Mouse (Mus musculus): ENCODE measurements around the gene AB124611. TPM values are rescaled to one million over a fixed set of nuclear protein-coding genes. Genes with fewer than 3 reads are reported as not detected.
A peak's percentile ranks its signal among the peaks of the same experiment; 100 is the strongest.

Gene AB124611
- polyA plus RNA-seq, 1 experiment from 2014 or later = 3.8 TPM

DNA sequence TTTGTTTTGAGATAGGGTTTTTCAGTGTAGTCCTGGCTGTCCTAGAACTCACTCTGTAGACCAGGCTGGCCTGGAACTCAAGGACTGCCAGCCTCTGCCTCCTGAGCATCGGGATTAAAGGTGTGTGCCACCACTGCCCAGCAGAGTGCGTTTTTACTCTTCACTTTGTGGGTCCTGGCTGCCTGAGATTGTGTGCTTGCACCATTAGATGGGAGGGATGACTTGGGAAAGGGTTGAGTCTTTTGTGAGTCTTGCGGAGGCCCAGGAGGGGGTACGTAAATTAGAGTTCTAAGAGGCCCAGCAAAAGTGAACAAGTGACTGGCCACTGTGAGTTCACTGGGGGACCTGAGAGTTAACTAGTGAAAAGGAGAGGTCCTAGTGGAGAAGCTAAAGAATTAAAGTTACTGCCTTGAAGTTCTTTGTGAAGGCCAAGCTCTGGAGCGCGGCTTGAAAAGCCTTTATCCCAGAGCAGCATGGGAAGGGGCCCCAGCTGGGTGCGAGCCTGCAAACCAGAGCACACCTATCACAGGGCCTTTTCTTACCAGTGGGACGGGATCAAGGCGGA lies 19.5 kb downstream of the AB124611 start:
- Histone ChIP-seq H3K9me3 (ENCODE audit: low read depth, low read length) (no peaks in the 10 kb centered on the region), H3K27ac (ENCODE audit: low read depth) (peak overlapping the region; percentile 92), H3K4me3 (ENCODE audit: low read depth, low read length) (peak overlapping the region; percentile 77), H3K27me3 (ENCODE audit: insufficient read depth, low read length) (no peaks in the 10 kb centered on the region), H3K36me3 (ENCODE audit: insufficient read depth) (peaks cover 9% of the 10 kb centered on the region), H3K9ac (peak overlapping the region; percentile 54), H3K4me1 (ENCODE audit: insufficient read depth) (0 out of 2 replicates have a peak, but pooled peaks cover 4% of the 10 kb centered on the region), H3K4me2 (peak overlapping the region; percentile 76)
- DNase-seq (no peak), ATAC-seq (ENCODE audit: insufficient read depth) (peak; percentile 68)
- 7% methylated on average over 9 of the region's 9 CpGs for WGBS
- peak; percentile 17; the same call in 1 of the 2 replicates for TF ChIP-seq CTCF (IDR thresholded peaks at IDR 0.05; ENCODE audit: low read depth)

- peak; percentile 94 for ATAC-seq (ENCODE audit: insufficient read depth)
- Histone ChIP-seq H3K9me3 (ENCODE audit: low read depth, low read length) (no peaks in the 10 kb centered on the region), H3K36me3 (ENCODE audit: insufficient read depth) (peaks cover 12% of the 10 kb centered on the region), H3K9ac (peak overlapping the region; percentile 54), H3K4me1 (ENCODE audit: insufficient read depth) (0 out of 2 replicates have a peak, but pooled peaks cover 4% of the 10 kb centered on the region), H3K27ac (ENCODE audit: low read depth) (peak overlapping the region; percentile 99), H3K4me3 (ENCODE audit: low read depth, low read length) (peak overlapping the region; percentile 77), H3K4me2 (peak overlapping the region; percentile 76), H3K27me3 (ENCODE audit: insufficient read depth, low read length) (no peaks in the 10 kb centered on the region)
- WGBS = under 1% methylated on average over 67 of the region's 67 CpGs
- peak; percentile 31 for TF ChIP-seq CTCF (IDR thresholded peaks at IDR 0.05; ENCODE audit: low read depth)
- peak; percentile 100 for DNase-seq
These were observed 20.2 kb downstream of the AB124611 start for GRCm38 (mm10) chr9:21545916-21546788.

DNA sequence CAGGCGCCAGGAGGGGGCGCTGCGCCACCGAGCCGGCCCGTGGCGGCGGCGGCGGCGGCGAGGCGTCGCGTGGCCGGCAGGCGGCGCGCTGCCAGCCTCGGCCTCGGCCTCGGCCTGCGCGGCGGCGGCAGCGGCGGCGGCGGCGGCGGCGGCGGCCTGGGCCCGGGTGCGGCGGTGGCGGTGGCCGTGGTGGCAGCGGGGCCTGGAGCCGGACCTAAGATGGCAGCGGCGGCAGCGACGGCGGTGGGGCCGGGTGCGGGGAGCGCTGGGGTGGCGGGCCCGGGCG lies 20.8 kb downstream of the AB124611 start, which contains the start of gene Carm1:
Gene Carm1, plus strand, starts transcription at position 106 of the 286 bp plus-strand sequence.
- H3K36me3 ChIP-seq (ENCODE audit: insufficient read depth) = peaks cover 17% of the 10 kb centered on the region
- no peaks in the 10 kb centered on the region for H3K27me3 ChIP-seq (ENCODE audit: insufficient read depth, low read length)
- peak within 1 kb of the TSS; percentile 99 for H3K27ac ChIP-seq (ENCODE audit: low read depth)
- H3K9me3 ChIP-seq (ENCODE audit: low read depth, low read length) = no peaks in the 10 kb centered on the region
- ATAC-seq (ENCODE audit: insufficient read depth) (no peak), DNase-seq (no peak)
- WGBS = under 1% methylated on average over 36 of the region's 52 CpGs
- H3K4me1 ChIP-seq (ENCODE audit: insufficient read depth) = 0 out of 2 replicates have a peak, but pooled peaks cover 4% of the 10 kb centered on the region
- peak within 1 kb of the TSS; percentile 76 for H3K4me2 ChIP-seq
- H3K9ac ChIP-seq = peak within 1 kb of the TSS; percentile 96
- H3K4me3 ChIP-seq (ENCODE audit: low read depth, low read length) = peak within 1 kb of the TSS; percentile 77
- no peak for TF ChIP-seq CTCF (IDR thresholded peaks at IDR 0.05; ENCODE audit: low read depth)

DNA sequence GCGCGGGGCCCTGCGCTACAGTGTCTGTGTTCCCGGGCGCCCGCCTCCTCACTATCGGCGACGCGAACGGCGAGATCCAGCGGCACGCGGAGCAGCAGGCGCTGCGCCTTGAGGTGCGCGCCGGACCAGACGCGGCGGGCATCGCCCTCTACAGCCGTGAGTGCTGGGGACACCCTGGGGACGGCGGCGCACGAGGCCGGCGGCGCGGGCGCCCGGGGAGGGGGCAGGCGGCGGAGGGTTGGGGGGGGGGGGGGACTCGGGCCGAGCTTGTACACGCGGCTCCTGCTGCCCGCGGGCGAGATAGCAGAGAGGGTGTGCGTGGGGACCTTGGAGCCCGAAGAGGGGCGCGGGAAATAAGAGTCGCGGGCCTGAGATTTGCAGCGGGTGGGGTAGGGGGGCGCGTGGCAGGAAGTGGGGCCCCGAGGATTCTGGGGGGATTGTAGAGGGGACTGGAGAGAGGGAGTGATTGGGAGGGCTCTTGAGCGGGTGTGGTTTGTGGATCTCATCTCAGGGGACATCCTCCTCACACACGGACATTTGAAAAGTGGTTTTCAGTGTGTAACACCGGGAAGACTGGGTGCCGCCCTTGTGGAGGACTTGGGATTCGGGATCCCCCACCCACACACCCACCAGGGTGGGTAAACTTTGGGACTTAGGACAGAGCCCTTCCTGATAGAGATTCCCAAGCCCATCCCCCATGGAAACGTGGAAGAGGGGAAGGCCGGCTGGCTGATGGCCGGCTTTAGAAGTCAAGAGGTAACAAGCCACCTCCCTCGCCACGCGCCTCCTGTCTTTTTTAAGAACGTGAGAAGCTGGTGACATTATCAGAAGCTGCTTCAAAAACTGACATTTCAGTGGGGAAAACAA lies 21.3 kb downstream of the AB124611 start:
- under 1% methylated on average over 58 of the region's 66 CpGs for WGBS
- H3K27ac ChIP-seq (ENCODE audit: low read depth) = peak overlapping the region; percentile 99
- H3K27me3 ChIP-seq (ENCODE audit: insufficient read depth, low read length) = no peaks in the 10 kb centered on the region
- H3K9me3 ChIP-seq (ENCODE audit: low read depth, low read length) = no peaks in the 10 kb centered on the region
- H3K9ac ChIP-seq = peak overlapping the region; percentile 96
- ATAC-seq (ENCODE audit: insufficient read depth) = peak; percentile 22
- no peak for TF ChIP-seq CTCF (IDR thresholded peaks at IDR 0.05; ENCODE audit: low read depth)
- H3K36me3 ChIP-seq (ENCODE audit: insufficient read depth) = peaks cover 17% of the 10 kb centered on the region
- peak overlapping the region; percentile 77 for H3K4me3 ChIP-seq (ENCODE audit: low read depth, low read length)
- DNase-seq = peak; percentile 71
- peak overlapping the region; percentile 76 for H3K4me2 ChIP-seq
- H3K4me1 ChIP-seq (ENCODE audit: insufficient read depth) = 0 out of 2 replicates have a peak, but pooled peaks cover 4% of the 10 kb centered on the region

DNA sequence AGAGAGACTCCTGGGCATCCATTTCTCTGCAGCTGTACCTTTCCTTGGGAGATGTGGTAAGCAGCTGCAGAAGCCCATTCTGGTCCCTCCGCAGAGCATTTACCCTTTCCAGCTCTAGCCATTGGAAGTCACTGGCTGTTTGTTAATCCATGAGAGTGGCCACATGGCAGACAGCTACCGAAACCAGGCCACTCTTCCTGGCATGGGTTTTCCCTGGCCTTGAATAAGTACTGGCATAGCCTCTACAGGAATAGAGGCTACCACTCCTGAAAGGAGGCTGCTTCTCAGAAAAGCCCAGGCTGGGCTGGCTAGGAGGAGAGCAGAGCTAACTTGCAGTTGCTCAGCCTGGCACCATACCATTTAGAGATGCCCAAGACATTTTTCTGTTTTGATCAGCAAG lies 25.1 kb downstream of the AB124611 start:
- Histone ChIP-seq H3K4me1 (ENCODE audit: insufficient read depth) (0 out of 2 replicates have a peak, but pooled peaks cover 4% of the 10 kb centered on the region), H3K36me3 (ENCODE audit: insufficient read depth) (peaks cover 32% of the 10 kb centered on the region), H3K27me3 (ENCODE audit: insufficient read depth, low read length) (no peaks in the 10 kb centered on the region), H3K27ac (ENCODE audit: low read depth) (no peak overlapping the region), H3K9me3 (ENCODE audit: low read depth, low read length) (no peaks in the 10 kb centered on the region), H3K4me3 (ENCODE audit: low read depth, low read length) (no peak overlapping the region), H3K9ac (no peak overlapping the region), H3K4me2 (no peak overlapping the region)
- ATAC-seq (ENCODE audit: insufficient read depth) = no peak
- WGBS = 87% methylated on average over 2 of the region's 2 CpGs
- no peak for TF ChIP-seq CTCF (IDR thresholded peaks at IDR 0.05; ENCODE audit: low read depth)
- DNase-seq = no peak

DNA sequence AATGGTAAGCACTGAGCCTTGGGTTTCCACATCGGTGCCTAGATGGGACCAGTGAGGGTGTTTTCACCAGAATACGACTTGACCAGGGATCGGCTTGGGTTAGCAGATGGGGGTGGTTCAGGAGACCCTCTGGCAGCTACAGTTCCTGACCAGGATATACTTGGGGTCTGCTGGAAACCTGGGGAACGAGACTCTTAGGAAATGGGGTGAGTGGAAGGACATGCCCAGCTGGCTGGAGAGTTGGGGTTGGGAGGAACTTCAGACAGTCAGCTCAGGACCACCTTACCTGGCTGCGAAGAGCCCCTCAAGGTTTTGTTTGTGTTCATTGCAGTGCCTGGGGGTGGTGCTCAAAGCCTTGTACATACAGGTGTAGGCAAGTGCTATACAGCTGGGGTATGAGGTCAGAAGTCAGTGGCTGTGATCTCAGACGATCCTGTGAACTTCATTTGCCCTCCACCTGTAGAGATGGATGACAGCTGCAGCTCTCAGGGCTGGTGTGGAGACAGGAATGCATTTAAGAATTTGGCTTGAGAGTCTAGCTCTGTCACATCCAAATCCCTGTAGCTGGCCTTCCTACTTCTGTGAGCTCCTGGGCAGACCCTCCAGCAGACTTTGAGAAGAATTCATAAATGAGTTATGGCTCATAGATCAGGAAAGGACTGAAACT lies 27.8 kb downstream of the AB124611 start:
- no peak for ATAC-seq (ENCODE audit: insufficient read depth)
- Histone ChIP-seq H3K4me3 (ENCODE audit: low read depth, low read length) (no peak overlapping the region), H3K4me1 (ENCODE audit: insufficient read depth) (no peaks in the 10 kb centered on the region), H3K4me2 (no peak overlapping the region), H3K9me3 (ENCODE audit: low read depth, low read length) (no peaks in the 10 kb centered on the region), H3K9ac (no peak overlapping the region), H3K27ac (ENCODE audit: low read depth) (no peak overlapping the region), H3K36me3 (ENCODE audit: insufficient read depth) (peaks cover 46% of the 10 kb centered on the region), H3K27me3 (ENCODE audit: insufficient read depth, low read length) (no peaks in the 10 kb centered on the region)
- WGBS = 76% methylated on average over 6 of the region's 6 CpGs
- no peak for TF ChIP-seq CTCF (IDR thresholded peaks at IDR 0.05; ENCODE audit: low read depth)
- no peak for DNase-seq

Measured in lung, embryonic 14.5 days (tissue).